Mouse (Mus musculus) limb, embryonic 12.5 days (tissue): ENCODE data around the gene Fnip1. TPM values are rescaled to one million over a fixed set of nuclear protein-coding genes. Genes with fewer than 3 reads are reported as not detected.

ENCODE experiments used
- ATAC-seq: fragments of 200-750 bp; cut with Nextera tagmentation; 2 replicates; pipeline ENCODE4 v1.8.0; 2017; ENCODE audit warnings: low read depth, moderate TSS enrichment; ENCODE audit not compliant: insufficient number of reproducible peaks, insufficient read depth, low FRiP score, low TSS enrichment
- H3K27ac ChIP-seq: fragments of 300-500 bp; sonication (generic); 2 replicates; pipeline ENCODE4 v1.5.1; 2016; ENCODE audit warnings: mild to moderate bottlenecking, moderate library complexity
- H3K27me3 ChIP-seq: fragments of 300-500 bp; sonication (generic); 2 replicates; pipeline ENCODE4 v1.6.1; 2016; ENCODE audit warnings: mild to moderate bottlenecking, moderate library complexity
- H3K36me3 ChIP-seq: fragments of 300-500 bp; sonication (generic); 2 replicates; pipeline ENCODE4 v1.6.1; 2016; ENCODE audit warnings: mild to moderate bottlenecking, moderate library complexity
- H3K4me1 ChIP-seq: fragments of 300-500 bp; sonication (generic); replicated peaks from 2 replicates; pipeline ENCODE4 v1.6.1; 2016
- H3K4me2 ChIP-seq: fragments of 300-500 bp; sonication (generic); 2 replicates; pipeline ENCODE4 v1.6.1; 2016; ENCODE audit warnings: mild to moderate bottlenecking, moderate library complexity
- H3K4me3 ChIP-seq: fragments of 300-500 bp; sonication (generic); replicated peaks from 2 replicates; pipeline ENCODE4 v1.5.1; 2016; ENCODE audit warnings: mild to moderate bottlenecking
- H3K9ac ChIP-seq: fragments of 300-500 bp; sonication (generic); replicated peaks from 2 replicates; pipeline ENCODE4 v1.6.1; 2016; ENCODE audit warnings: mild to moderate bottlenecking, moderate library complexity
- H3K9me3 ChIP-seq: fragments of 300-500 bp; sonication (generic); 2 replicates; pipeline ENCODE4 v1.6.1; 2016; ENCODE audit warnings: mild to moderate bottlenecking, moderate library complexity
- WGBS: fragments of 180-500 bp; shearing (Covaris S2); methylation state at CpG from one replicate; pipeline ENCODE4 v1.1.7; 2016; 5-methylcytosine and 5-hydroxymethylcytosine counted together
- polyA plus RNA-seq: library from polyadenylated mRNA; unstranded; fragments of >200 nt; fragmentation: Nextera tagmentation; extraction: Ambion mirVana; gene quantifications from 2 replicates; pipeline ENCODE4 v1.2.1, GENCODE M21; 2016

Fnip1 gene
- polyA plus RNA-seq, 1 experiment from 2014 or later = 12.2 TPM

DNA sequence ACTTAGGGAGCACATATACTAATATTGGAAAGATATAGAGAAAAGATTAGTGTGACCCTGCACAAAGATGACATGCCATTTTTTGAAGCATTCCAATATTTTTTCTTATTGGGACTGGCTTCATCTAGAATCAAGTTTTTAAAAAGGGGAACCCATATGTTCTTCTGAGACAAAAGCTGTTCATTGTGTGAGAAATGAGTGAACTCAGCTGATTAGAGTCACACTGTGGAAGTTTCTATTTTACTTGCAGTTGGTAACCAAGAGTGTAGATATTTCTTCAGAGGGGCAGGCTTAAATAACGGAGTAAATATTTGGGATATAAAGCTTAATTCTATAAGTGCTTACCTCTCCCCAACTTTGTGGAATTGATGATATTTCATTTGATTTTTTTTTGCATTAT is 20.2 kb downstream of the Fnip1 start:
- H3K9me3 ChIP-seq = 0 out of 2 replicates have a peak, but pooled peaks cover 3% of the 10 kb centered on the region
- no peak for ATAC-seq
- WGBS = 93% methylated on average over 1 of the region's 1 CpGs

GRCm38 (mm10) chr11:54464557-54465244 is 26.7 kb downstream of the Fnip1 start:
- no peaks in the 10 kb centered on the region for H3K27me3 ChIP-seq
- ATAC-seq = no peak
- 0 out of 2 replicates have a peak, but pooled peaks cover 3% of the 10 kb centered on the region for H3K9me3 ChIP-seq
- 65% methylated on average over 3 of the region's 3 CpGs for WGBS
- peaks cover 15% of the 10 kb centered on the region for H3K36me3 ChIP-seq
- no peaks in the 10 kb centered on the region for H3K4me1 ChIP-seq
- no peak overlapping the region for H3K27ac ChIP-seq
- H3K4me2 ChIP-seq = no peak overlapping the region
- H3K4me3 ChIP-seq = no peak overlapping the region
- H3K9ac ChIP-seq = no peak overlapping the region

More for the DNA sequence above, 20.2 kb downstream of the Fnip1 start:
- H3K9ac ChIP-seq = no peak overlapping the region
- H3K27ac ChIP-seq = no peak overlapping the region
- H3K4me1 ChIP-seq = no peaks in the 10 kb centered on the region
- H3K4me2 ChIP-seq = no peak overlapping the region
- H3K36me3 ChIP-seq = 0 out of 2 replicates have a peak, but pooled peaks cover 4% of the 10 kb centered on the region
- H3K4me3 ChIP-seq = no peak overlapping the region
- H3K27me3 ChIP-seq = no peaks in the 10 kb centered on the region

GRCm38 (mm10) chr11:54472231-54472630 is 34.2 kb downstream of the Fnip1 start:
- WGBS = 93% methylated on average over 4 of the region's 4 CpGs
- no peak for ATAC-seq
- H3K4me3 ChIP-seq = no peak overlapping the region
- no peaks in the 10 kb centered on the region for H3K27me3 ChIP-seq
- H3K27ac ChIP-seq = no peak overlapping the region
- no peak overlapping the region for H3K4me2 ChIP-seq
- H3K9ac ChIP-seq = no peak overlapping the region
- H3K36me3 ChIP-seq = peaks cover 33% of the 10 kb centered on the region
- 0 out of 2 replicates have a peak, but pooled peaks cover 5% of the 10 kb centered on the region for H3K9me3 ChIP-seq
- H3K4me1 ChIP-seq = no peaks in the 10 kb centered on the region

GRCm38 (mm10) chr11:54478414-54478813 is 40.4 kb downstream of the Fnip1 start:
- ATAC-seq = no peak
- 94% methylated on average over 1 of the region's 1 CpGs for WGBS
- Histone ChIP-seq H3K36me3 (peaks cover 21% of the 10 kb centered on the region), H3K4me3 (no peak overlapping the region), H3K27me3 (no peaks in the 10 kb centered on the region), H3K4me1 (no peaks in the 10 kb centered on the region), H3K9me3 (no peaks in the 10 kb centered on the region), H3K9ac (no peak overlapping the region), H3K4me2 (no peak overlapping the region), H3K27ac (no peak overlapping the region)

GRCm38 (mm10) chr11:54486041-54486440 is 48.0 kb downstream of the Fnip1 start:
- Histone ChIP-seq H3K9ac (no peak overlapping the region), H3K27ac (no peak overlapping the region), H3K4me3 (no peak overlapping the region), H3K4me1 (no peaks in the 10 kb centered on the region), H3K27me3 (no peaks in the 10 kb centered on the region), H3K9me3 (no peaks in the 10 kb centered on the region), H3K4me2 (no peak overlapping the region), H3K36me3 (peaks cover 10% of the 10 kb centered on the region; the same call in 1 of the 2 replicates)
- WGBS = 88% methylated on average over 3 of the region's 3 CpGs
- no peak for ATAC-seq

DNA sequence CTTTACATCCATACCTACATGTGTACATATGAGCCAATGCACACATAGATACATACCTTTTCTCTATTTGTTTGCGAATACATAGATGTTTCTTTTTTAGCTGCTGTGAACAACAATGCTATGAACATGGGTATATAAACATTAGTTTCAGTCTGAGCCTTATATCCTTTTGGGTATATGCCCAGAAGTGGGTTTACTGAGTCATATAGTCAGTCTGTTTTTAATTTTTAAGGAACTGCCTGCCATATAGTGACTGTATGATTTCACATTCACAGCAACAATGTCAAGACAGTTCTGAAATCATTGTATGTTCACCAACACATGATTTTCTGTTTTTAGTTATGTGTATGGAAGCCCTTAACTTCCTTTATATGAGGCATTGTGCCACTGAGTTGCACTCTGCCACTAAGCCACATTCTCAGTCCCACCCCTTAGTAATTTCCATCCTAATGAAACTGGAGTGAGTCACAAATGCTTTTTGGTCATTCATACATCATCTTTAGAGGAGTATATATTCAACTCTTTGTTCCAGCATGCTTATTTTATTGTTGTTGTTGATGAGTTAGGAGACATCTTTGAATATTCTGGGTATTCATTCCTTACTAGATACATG is 54.1 kb downstream of the Fnip1 start:
- WGBS = 100% methylated on average over 1 of the region's 1 CpGs
- no peak overlapping the region for H3K27ac ChIP-seq
- no peak overlapping the region for H3K4me3 ChIP-seq
- no peaks in the 10 kb centered on the region for H3K27me3 ChIP-seq
- no peak overlapping the region for H3K9ac ChIP-seq
- no peak for ATAC-seq
- no peaks in the 10 kb centered on the region for H3K4me1 ChIP-seq
- H3K9me3 ChIP-seq = no peaks in the 10 kb centered on the region
- H3K36me3 ChIP-seq = peaks cover 17% of the 10 kb centered on the region; the same call in 1 of the 2 replicates
- no peak overlapping the region for H3K4me2 ChIP-seq

DNA sequence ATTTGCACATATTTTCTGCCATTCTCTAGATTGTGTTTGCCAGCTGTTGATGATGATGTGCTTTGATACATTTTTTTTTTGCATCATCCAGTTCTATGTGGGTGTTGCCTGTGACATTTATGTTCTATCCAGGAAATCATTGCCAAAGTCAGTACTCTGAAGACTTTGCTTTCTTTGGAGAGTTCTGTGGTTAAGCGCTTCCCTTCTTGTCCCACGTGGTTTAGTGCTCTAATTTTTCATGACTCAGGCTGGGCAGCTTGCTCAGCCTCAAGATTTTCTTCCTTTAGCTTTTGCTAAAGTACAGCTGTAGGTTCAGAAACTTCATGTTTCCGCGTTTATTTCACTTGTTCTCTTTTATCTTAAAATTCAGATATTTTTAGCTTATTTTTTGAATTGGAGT is 54.6 kb downstream of the Fnip1 start:
- no peak overlapping the region for H3K4me3 ChIP-seq
- no peak overlapping the region for H3K4me2 ChIP-seq
- no peak overlapping the region for H3K27ac ChIP-seq
- H3K27me3 ChIP-seq = no peaks in the 10 kb centered on the region
- 93% methylated on average over 4 of the region's 4 CpGs for WGBS
- H3K36me3 ChIP-seq = peaks cover 17% of the 10 kb centered on the region; the same call in 1 of the 2 replicates
- no peak for ATAC-seq
- H3K9me3 ChIP-seq = no peaks in the 10 kb centered on the region
- no peak overlapping the region for H3K9ac ChIP-seq
- H3K4me1 ChIP-seq = no peaks in the 10 kb centered on the region

- Histone ChIP-seq H3K4me3 (no peak overlapping the region), H3K36me3 (peaks cover 41% of the 10 kb centered on the region), H3K9me3 (no peaks in the 10 kb centered on the region), H3K4me2 (no peak overlapping the region), H3K27me3 (no peaks in the 10 kb centered on the region), H3K4me1 (no peaks in the 10 kb centered on the region), H3K9ac (no peak overlapping the region), H3K27ac (no peak overlapping the region)
- 79% methylated on average over 5 of the region's 5 CpGs for WGBS
- ATAC-seq = no peak
Observed at GRCm38 (mm10) chr11:54499838-54500237, 61.8 kb downstream of the Fnip1 start.

DNA sequence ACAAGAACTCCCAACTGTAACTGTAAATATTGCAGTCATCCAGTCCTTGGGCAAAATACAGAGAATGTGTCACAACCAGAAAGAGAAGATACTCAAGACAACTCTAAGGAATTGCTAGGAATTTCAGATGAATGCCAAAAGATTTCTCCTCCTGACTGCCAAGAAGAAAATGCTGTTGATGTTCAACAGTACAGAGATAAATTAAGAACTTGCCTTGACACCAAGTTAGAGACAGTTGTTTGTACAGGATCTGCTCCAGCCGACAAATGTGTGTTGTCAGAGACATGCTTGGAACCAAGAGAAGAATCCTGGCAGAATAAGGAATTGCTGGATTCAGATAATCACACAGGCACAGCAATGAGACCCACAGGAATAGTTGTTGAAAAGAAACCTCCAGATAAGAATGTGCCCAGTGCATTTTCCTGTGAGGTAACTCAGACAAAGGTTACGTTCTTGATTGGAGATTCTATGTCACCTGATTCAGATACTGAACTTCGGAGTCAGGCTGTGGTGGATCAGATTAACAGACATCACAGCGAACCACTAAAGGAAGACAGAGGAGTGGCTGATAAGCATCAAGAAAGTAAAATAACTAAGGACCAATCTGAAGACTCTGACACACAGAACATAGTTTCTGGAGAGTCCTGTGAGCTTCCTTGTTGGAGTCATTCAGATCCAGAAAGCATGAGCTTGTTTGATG is 64.7 kb downstream of the Fnip1 start:
- Histone ChIP-seq H3K4me2 (no peak overlapping the region), H3K27me3 (no peaks in the 10 kb centered on the region), H3K36me3 (peaks cover 58% of the 10 kb centered on the region), H3K4me1 (no peaks in the 10 kb centered on the region), H3K27ac (no peak overlapping the region), H3K4me3 (no peak overlapping the region), H3K9ac (no peak overlapping the region), H3K9me3 (no peaks in the 10 kb centered on the region)
- ATAC-seq = no peak
- WGBS = 97% methylated on average over 4 of the region's 4 CpGs

- no peaks in the 10 kb centered on the region for H3K4me1 ChIP-seq
- H3K9ac ChIP-seq = no peak overlapping the region
- peaks cover 21% of the 10 kb centered on the region for H3K36me3 ChIP-seq
- H3K4me2 ChIP-seq = no peak overlapping the region
- ATAC-seq = no peak
- no peaks in the 10 kb centered on the region for H3K27me3 ChIP-seq
- no peaks in the 10 kb centered on the region for H3K9me3 ChIP-seq
- H3K27ac ChIP-seq = no peak overlapping the region
- H3K4me3 ChIP-seq = no peak overlapping the region
Observed at GRCm38 (mm10) chr11:54513584-54513983, 75.6 kb downstream of the Fnip1 start.

DNA sequence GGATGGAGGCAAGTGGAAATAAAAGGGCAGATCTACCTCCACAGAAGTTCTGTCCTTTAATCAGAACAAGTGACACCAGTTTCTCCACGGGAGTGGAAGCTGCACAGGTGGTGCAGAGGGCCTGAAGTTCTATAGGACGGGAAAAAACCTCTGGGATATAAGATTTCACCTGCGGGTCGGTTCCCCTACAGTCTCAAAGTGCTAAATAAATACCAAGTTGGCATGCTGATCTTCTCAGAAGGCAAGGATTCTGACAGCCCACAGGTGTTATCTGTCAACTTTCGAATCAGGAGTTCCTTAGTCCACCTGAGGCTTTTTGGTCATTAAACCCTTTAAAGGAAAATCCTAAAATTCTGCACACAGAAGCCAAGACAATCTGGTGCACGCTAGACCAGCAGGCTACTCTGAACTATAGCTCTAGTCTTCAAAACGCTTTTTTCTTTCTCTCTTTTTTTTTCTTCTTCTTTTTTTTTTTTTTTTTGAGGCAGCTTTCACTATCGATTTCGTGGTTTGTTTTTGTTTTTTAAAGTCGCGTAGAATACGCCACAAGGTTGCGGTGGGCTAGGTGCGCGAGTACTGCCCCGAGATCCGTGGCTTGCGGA is 84.0 kb downstream of the Fnip1 start:
- Histone ChIP-seq H3K4me1 (peaks cover 10% of the 10 kb centered on the region), H3K27me3 (no peaks in the 10 kb centered on the region), H3K4me2 (peak overlapping the region; percentile 66), H3K9me3 (no peaks in the 10 kb centered on the region), H3K36me3 (no peaks in the 10 kb centered on the region), H3K9ac (peak overlapping the region; percentile 53), H3K4me3 (peak overlapping the region; percentile 86), H3K27ac (peak overlapping the region; percentile 92)
- no peak for ATAC-seq
- 2% methylated on average over 18 of the region's 18 CpGs for WGBS
